Mouse (Mus musculus) ES-CJ7 (cell line): ENCODE data around the gene Brd2.
A peak's percentile ranks its signal among the peaks of the same experiment; 100 is the strongest.

Experiments
- DNase-seq: peaks from one replicate; pipeline ENCODE4 v3.0.0; 2011; ENCODE audit warnings: low read depth, low spot score

Gene Brd2

DNA sequence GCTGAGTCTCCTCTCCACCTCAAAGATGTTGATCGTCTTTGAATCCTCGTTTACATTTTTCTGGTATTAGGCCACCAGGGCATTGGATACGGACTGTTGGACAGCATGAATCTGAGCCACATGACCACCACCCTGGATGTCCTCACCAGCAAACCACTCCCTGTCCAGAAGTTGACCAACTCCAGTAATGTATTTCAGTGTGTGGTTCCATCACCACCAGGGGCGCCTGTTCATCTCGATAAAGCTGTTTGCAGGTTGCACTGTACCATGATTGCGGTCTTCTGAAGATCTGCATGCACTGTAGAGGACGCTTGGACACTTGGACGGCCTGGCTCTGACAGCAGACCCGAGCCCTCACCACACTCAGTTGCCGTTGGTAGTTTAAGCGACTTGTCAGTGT lies 10.9 kb upstream of the Brd2 start:
- DNase-seq: no peak

DNA sequence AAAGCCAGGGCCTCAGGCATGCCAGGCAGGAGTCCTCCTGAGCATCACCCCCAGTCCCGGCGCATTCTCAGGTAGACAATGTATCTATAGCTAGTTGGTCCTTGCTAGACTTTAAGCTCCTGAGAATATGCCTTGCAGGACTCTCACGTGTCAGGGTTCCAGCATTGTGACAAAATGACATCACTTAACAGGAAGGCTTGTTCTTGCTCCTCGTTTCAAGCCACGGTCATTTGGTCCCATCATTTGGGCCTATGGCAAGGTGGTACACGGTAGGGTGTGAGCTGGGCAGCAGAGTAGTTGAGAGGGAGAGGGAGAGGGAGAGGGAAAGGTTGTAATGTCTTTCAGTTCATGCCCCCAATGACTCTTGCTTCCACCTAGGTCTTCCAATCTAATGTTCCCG lies 9.5 kb upstream of the Brd2 start:
- DNase-seq: no peak

DNA sequence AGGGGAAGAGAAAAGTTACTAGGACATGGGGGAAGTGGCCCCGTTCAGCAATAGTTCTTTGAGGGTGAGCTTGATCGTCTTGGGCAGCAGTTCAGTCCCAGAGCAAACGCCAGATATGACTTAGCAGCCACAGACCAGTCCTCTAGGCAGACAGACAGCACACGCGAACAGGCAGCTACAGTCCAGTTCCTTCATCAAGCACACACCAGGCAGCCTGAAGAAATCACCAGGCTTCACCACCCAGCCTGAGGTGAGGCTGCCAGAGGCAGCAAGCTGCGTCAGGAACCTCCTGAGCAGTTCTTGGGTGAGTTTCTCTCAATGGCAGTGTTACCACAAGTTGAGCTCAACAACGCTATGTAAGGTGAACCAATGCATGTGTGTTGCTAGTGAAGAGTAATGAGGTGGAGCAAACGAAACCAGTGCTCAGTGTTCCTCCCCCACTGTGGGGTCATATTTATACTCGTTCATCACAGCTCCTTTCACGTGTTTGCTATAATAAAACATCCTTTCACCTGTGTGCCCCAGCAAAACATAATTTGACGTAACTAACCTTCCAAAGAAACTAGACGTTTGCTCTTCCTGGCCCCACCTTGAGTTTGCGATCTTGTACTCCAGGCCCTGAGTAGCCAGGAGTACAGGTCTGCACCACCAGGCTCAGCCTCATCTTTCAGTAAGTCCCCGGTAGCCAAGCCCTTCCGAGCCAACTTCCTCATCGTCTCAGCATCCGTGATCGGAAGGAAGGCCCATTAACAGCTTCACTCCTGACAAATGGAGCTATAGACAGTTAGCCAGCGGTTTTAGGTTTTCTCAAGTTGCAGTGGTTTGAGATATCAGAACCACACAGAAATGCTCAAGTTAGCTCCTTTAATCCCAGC lies 7.9 kb upstream of the Brd2 start:
- no peak for DNase-seq

DNA sequence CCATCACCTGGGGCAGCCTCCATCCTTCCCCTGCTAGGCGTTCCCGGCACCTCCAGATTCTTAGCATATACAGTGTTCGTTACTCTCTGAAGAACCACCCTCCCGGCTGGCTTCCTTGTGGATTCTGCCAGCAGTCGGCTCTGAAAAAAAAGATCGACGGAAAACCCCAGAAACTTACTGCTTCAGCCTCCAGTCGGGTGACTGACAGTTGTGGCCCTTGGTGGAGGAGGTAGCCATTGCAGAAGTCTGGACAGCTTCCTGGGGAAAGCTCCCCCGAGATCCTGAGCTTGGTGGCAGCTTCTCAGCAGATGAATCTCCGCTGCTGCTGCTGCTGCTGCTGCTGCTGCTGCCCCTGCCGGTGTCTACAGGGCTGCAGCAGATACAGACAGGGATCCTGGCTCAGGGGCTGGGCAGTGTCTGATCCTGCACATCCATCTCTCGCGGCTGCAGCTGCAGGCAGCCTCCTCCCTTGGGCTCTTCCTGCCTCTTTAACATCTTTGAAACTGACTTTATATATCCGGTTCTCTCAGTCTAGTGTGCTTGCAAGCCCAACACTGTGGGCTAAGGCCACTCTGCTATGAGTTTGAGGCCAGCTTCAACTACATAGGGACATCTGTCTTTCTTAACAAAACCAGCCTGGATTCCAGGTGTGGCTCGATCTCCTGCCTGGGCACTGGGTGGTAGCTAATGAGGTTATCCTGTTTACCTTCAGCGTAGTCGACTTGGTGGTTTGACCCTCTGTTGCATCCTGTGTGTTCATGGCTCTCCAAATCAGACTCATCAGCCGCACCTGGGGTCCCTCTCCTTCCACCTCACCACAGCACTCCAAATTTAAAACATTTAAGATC lies 6.7 kb upstream of the Brd2 start:
- DNase-seq: no peak

DNA sequence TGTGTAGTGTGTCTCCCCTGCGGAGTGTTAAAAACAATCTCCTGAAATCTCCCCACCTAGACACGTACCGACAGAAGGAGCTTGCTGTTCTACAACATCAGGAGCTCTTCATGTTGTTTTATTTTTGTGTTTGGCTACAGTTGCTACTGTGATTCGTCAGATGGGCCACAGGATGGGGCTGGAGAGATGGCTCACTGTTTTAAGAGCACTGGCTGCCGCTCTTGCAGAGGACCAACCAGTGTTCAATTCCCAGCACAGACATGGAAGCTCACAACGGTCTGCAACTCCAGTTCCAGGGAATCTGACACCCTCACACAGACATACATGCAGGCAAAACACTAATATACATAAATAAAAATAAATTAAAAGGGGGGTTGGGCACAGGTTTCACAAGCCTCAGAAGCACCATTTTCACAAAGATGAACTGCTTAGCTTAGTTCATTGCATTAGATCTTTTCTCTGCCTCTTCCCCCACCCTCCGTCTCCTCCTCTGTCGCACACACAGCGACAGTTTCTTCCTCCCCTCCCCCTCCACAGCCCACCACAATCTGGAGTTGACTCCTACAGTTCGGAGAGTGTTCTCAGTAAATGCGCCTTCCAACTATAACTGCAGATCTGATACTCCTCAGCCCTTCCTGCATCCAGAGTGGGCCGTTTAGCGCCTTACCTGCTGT lies 6.0 kb upstream of the Brd2 start:
- DNase-seq: no peak

DNA sequence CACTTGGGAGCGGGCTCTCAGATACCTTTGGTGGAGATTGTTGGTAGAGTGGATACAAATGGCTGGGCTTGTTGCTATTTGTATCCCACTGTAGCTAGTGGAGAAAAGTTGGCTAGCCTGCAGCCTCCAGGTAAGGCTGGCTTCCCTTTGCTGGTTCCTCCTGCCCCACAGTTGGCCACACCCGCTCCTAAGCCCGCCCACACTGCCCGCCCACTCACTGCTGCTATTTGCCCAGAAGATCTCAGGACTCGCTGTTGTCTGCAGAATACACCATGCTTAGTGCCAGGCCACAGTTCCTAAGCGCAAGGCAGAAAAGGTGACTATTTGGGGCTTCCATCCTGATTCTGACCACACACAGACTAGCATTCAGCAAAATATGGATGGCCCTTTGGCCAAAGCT lies 5.0 kb upstream of the Brd2 start:
- DNase-seq: no peak

DNA sequence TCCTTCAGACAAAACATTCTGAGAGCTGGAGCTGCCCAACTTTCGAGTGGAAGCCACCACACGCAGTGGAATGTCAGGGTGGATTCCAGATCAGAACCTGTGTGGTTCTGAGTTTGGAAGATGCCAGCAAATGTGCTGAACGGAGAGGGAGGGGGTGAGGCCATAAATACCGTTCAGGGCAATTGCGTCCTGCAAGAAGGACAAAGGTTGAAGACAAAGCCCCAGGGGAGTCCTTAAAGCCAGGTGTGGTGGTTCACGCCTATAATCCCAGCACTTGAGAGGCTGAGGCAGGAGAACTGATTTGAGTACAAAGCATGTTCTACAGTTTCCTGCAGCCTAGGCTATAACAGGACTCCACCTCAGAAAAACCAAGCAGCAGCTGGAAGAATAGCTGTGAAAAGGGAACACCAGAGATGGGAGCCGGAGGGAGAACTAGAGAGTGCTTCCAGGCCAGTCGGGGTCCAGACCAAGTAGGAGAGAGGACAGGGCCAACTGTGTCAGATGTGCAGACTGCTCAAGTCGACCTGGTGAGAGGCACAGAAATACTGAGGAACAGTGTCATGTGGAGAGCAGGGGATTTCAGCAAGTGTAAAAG lies 4.5 kb upstream of the Brd2 start:
- DNase-seq: no peak

DNA sequence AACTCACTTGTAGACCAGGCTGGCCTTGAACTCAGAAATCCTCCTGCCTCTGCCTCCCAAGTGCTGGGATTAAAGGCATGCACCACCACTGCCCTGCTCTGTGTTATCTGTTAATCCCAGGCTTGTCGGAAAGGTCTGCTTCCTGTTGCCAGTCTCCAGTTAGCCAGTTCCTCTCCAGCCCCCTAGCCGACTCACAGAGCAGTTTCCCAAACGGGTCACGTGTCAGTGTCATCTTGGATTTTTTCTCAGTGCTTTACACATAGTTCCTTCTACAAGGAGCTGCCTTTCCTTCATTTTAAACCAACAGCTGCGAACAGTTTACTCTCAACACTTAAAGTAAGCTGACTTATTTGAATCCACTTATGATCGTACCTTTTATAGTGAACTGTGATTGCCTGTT lies 2.2 kb upstream of the Brd2 start:
- no peak for DNase-seq

DNA sequence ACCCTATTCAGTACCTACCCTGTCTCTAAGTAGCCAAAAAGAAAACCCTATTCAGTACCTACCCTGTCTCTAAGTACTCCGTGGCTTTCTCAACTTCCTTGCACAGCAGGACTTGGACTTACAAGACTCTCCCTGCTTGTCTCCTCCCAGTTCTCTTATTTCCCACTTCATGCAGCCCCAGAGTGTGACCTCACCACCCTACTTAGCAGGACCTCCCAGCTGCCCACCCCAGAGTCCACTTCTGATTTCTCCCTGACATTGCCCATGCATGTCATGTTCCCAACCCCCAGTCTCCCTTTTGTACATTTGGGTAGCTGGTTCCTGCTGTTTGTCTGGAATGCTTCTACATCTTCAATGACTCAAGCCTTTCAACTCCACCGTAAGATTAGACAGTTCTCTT lies 1.1 kb upstream of the Brd2 start:
- DNase-seq: peak; percentile 71

DNA sequence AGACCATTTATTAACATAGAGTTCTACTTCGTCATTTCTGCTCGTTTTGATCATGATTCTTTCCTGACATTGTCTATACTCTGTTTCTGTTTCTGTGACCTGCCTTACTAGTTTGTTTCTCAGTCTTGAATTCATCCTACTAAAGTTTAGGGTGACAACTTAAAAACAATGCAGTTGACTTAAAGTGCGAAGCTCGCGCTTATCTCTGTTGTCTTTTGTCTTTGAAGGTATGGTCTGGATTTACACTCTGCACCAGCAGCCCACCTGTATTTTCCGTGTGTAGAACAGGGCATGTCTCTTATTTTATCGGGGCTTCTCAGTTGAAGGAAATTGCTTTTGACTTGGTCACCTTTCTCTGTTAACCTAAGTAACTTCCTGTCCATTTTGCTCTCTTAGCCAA lies 677 bp upstream of the Brd2 start:
- no peak for DNase-seq

DNA sequence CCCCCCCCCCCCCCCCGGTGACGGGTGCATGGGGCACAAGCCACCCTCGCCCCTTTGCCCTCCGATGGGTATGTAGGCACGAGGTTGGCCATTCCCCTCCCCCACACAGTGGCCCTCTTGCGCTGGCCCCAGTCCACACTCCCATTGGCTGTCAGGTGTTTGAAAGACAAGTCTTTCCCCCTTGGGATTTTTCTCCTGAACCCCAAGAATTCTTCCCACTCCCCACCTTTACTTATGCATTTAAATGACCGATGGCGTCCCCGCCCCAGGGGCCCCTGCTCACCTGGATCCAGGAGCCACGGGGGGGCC lies 601 bp downstream of the Brd2 start:
- peak; percentile 83 for DNase-seq

DNA sequence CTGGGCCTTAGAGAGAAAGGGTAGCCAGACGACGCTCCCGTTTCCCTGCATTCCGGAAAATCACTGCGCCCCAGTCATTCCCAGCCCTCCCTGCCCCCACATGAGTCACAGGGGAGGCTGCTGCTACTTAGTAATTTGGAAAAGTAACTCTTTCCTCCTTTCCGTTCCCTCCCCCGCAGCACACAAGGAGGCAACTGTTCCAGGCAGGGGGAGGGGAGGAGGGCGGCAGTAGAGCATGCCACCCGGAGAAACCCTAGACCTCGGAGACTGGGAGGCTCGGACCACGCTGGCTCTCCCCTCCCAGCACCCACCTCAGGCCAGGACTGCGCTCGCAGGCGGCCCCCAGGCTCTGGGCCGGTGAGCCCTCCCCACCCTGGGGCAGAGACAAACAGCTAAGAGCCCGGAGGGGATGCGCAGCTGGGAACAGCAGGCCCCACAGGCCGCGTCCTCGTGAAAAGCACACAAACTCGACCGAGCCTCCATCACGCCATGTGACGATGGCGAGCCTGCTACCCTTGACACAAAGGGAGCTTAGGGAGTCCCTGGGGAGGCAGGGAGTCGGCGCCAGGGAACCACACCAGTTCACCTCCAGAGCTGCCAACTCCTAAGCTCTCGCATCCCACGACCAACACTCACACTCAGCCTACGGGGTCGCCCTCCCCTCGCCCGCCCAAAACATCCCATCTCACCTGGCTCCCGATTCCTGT lies 1.1 kb downstream of the Brd2 start:
- DNase-seq: peak; percentile 88

DNA sequence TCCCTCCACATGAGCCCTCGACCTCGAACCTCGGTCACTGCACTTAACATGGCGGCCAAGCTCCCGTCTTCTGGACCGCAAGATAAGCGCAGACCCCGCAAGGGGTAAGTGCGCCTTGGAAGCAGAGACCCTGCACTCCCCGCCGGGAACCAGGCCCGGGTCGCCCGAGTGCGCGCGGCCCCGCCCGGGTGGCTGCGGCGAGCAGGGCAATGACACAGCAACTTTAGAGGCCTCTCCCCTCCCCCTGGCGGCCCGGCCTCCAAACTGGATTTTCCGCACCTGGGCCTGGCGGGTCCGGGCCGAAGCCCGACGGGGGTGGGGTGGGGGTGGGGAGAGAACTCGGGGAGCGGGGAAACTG lies 1.6 kb downstream of the Brd2 start:
- no peak for DNase-seq

DNA sequence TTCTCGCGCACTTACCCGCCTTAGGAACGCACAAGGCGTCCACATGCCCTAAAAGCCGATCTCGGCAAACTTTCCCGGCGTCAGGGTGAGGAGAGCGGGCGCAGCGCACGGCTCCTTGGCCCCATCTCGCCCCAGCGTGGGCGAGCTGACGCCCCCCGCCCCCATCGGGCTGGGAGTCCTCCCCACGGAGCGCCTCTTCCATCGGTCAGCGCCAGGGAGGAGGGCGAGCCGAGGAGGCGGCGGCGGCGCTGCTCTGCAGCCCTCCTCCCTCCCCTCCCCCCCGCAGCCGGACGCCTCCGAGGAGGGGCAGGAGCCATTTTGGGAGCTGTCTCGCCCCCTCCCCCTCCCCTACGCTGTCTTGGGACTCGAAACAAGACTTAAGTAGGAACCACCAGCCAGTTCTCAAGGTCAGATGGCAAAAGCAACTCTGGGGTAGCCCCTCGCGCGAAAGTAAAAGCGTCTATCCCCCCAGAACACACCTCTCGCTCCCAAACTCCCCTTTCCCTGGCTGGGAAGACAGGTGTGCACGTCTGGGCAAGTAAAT lies 2.2 kb downstream of the Brd2 start:
- peak; percentile 89 for DNase-seq

DNA sequence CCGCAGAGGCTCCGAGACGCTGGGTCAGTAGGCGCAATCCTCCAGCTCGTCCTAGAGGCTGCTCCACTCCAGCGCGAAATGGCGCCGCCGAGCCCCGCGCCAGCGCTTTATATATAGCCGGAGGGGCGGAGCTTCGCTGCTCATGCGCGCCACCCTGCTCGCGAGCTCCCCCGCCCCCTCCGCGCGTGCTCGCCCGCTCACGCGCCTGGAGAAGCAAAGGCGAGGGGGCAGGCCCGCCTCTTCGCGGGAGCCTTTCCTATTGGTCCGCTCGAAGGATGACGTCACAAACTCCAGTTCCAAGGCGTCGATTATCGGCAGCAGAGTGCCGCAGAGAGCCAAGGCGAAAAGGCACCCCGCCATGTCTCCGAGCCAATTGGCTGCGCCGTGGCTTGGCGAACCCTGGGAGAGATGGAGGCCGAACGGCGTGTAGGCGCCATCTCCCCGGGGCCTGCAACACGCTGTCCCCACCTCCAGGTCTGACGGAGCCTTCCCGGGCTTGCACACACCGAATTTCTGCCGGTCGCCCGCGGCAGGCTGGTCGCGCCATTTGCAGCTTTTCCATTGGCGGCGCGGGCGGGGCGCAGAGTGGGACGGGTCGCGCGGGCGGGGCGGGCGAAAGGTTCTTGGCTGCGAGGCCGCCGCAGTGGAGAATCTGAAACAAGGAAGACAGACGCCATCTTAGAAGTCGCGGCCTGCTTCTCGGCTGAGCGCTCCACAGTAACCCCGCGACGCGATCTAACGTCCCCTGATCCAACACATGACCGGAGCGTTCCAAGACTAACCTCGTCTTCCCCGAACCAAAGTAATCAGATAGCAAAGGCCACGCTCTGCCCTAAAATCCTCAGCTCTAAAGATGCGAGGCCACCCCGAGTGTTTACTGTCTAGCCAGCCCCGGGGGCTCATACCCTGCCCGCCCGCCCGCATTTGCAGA lies 2.9 kb downstream of the Brd2 start, which contains the start of gene H2-DMa:
Gene H2-DMa, plus strand, starts transcription at position 293 of the 931 bp plus-strand sequence.
- DNase-seq: peak; percentile 99

DNA sequence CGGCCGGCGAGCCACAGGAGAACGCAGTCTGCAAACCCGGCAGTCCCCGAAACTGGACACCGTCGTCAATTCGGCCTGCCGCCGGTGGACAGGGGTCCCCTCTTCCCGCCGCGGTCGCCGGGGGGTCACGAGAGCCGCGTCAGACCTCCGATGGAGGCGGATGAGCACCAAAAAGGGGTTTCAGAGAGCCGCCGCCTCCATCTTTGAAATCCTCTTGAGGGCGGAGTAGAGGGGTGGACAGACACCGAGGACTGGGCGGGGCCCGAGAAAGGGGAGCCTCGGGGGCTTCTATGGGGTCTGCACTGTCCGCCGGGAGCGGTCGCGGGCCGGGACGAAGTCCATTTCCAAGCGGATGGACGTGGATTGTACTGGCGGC lies 3.6 kb downstream of the Brd2 start:
- DNase-seq: no peak

DNA sequence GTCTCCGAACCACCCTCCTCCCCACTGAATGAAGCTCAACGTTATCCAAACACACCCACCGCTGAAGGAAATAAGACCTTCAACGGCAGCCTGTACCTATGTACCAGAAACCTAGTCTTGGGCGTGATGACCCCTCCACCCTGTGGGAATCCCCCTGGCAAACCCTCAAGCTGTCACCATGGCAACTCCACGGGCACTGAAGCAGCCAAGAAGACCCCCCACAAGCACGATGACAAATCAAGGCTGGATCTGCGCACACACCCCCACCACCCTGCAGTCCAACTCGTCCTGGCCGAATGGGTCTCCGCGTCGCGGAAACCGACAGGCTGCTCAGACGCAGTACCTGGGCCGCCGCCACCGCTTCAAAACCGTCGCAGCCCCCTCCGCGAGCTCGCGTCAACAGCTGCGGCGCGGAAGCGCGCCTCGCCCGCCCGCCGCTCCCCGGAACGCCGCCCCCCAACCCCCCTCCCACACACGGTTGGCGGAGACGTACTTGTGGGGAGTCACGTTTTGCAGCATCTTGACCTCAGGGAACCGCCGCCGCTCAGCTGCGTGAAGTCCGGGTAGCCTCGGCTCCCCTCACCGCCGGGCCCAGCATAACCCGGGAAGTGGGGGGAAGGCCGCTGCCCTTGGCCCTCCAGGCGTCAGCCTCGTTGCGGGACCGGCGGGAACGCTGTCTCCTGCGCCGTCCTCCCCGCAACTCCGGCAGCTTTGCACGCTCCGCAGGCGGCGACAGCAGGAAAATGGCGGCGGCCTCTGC lies 4.1 kb downstream of the Brd2 start:
- DNase-seq: peak; percentile 68

DNA sequence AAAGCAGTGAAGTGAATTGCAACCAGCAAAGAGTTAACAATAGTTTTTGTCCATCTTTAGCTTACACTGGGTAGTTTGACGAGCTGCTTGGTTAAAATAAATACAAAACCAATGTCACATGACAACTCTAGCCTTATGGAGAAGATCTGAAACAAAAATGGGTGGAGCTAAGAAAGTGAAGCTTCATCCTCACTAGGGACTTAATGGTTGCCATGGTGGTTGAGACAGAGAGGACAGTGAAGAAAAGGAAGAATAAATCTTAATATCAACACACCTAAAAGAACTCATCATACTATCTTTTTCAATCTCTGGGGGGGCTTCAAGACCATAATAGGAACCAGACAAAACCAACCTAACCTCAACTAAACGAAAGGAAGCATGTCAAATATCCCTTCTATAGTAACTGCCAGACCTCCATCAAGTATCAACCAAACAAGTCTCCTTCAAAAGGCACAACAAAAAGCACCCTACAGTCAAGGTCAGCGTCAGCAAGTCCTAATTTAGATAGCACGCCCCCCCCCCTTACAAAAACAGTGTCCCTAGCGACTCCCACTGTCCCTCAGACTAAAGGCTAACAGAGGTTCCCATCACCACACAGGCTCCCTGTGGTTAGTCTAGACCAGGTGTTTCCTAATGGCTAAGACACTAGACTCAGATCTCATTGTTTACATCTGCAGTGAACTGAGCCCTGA lies 4.9 kb downstream of the Brd2 start:
- DNase-seq: no peak
